Mouse (Mus musculus) layer of hippocampus, postnatal 36 days (tissue): ENCODE results near the gene Ttll9. TPM values are rescaled to one million over a fixed set of nuclear protein-coding genes. Genes with fewer than 3 reads are reported as not detected.

Experiments used
- DNase-seq, 2 experiments: peaks; one replicate each; pipeline ENCODE4 v3.0.0; 2022
- total RNA-seq, 2 experiments: library from RNA; stranded (reverse); gene quantifications; 2 replicates each; pipeline ENCODE4 v1.2.3; 2021

Ttll9 gene
- total RNA-seq, 2 experiments from 2014 or later: 1.0 TPM

DNA sequence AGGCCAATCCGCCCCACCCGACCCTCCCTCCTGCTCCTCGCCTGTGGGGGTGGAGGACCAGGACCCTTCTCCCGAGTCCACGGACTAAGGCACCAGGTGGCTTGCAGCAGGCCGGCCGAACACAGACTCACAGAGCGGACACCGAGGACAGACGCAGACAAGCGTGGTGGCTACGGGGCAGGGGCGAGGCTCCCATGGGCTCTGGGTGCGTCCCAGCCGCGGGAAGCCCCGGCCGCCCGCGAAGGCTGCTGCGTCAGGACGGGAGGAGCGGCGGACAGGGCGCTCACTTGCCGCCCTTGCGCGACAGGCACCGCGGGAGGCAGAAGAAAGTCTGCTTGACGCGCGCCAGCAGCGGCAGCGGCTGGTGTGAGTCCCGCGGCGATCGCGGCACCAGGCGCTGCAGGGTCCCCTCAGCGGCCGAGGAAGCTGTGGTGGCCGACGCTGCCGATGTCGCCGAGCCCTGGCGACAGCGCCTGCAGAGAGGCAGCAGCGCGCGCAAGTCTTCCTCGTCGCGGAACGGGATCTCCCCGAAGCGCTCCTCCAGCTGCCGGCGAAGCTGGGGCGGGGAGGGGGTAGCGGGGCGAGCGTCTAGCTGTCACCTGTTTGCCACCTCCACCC lies 19.3 kb upstream of the Ttll9 start:
- no peak for DNase-seq

DNA sequence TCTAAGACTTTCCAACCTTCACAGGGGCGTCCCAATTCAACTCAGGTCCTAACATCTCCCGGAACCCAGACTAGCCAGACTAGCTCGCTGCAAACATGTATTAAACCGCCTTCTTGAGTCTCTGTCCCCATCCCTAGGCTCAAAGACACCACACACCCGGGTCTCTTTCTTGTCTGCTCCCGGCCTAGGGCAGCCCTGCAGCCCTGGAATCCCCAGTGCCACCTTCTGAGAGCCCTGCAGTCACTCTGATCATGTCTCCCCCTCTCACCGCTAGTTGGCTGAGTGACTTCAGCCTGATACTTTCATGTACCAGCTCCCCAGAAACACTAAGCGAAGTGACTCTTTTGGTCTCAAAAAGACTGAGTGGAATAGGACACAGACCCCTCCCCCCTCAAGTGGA lies 18.7 kb upstream of the Ttll9 start:
- no peak for DNase-seq

DNA sequence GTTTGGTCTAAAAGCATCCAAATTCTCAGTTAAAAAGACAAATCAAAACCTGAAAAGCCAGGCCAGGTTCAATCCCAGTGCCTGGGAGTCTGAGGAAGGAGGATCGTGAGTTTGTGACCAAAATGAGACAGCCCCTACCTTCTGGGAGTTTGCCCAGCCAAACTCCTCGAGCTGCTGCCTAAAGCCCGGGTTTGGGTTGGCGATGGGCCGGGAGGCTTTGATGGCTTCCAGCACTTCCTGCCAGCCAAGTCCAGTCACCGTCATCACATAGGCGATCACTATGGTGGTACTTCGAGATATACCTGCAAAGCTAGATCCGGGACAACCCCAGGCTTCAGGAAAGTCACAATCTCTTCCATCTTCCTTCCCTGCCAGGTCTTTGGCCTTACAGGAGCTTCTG lies 18.3 kb upstream of the Ttll9 start:
- no peak for DNase-seq

DNA sequence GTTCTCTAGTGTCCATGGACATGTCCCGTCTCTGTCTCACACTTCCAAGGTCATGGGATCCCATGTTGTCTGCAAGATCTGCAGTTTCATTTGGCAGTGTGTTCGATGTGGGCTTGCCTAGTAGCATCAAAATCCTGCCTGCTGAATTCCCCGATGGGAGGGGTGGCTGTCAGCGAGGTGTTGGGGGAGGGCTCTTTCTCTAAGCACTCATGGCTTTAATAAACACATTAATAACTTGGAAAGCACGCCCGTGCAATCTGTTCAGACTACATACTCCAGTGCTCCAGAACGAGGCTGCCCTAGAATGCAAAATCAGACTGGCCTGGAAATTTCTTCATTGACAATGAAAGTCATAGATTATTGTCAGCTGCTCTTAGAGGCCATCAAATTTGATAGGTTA lies 15.2 kb upstream of the Ttll9 start:
- peak; percentile 42 to 46 for DNase-seq

DNA sequence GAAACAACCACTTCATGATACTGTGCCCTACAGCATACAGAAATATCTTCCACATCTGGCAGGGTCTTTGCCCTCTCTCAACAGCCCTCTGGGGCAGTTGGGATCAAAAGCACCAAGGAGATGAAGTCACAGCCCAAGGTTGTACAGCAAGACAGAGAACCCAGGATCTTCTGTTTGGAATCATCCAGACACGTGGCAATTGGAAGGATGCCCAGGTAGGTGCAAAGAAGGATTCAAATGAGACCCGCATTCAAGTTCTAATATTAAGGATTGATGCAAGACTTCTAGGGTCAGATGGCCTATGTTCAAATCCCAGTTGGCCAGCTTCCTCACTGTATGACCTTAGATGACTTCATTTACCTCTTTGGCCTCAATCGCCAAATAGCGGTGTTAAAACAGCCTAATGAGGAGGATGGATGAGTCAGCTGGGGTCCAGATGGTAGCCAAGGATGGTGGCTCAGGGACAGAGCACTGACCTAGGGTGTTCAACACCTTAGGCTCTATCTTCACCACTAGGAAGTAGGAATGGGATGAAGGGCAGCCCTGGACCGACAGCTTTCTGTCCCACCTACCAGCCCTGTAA lies 13.8 kb upstream of the Ttll9 start:
- no peak for DNase-seq

DNA sequence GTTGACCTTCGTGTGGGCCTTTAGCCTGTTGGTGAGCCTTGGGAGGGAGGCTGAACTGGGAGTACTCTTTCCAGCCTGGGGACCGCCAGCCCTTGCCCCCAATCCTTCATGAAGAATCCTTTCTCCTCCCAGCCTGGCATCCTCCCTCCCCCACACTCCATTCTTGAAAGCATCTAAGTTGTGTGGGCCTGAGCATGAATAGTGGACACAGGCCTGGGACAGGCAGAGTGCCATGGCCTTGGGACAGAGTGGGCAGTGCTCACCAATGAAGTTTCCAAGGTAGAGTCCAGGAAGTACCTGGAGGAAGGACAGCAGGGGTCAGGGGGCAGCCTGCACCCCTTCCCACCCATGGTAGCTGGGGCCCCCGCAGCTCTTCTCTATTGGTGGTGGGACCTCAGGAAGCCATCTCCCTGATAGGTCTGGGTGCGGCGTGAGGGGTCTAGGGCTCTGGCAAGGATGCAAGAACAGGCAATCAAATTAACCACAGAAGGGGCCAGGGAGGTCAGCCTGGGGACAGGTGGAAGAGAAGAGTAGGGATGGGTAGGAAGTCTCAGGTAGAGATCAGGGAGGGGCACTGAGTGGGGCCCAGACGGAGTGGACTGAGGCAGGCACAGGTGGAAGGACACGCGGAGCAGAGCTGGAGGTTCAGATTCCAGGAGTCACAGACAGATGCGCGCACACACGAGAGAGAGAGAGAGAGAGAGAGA lies 11.8 kb upstream of the Ttll9 start:
- no peak for DNase-seq

DNA sequence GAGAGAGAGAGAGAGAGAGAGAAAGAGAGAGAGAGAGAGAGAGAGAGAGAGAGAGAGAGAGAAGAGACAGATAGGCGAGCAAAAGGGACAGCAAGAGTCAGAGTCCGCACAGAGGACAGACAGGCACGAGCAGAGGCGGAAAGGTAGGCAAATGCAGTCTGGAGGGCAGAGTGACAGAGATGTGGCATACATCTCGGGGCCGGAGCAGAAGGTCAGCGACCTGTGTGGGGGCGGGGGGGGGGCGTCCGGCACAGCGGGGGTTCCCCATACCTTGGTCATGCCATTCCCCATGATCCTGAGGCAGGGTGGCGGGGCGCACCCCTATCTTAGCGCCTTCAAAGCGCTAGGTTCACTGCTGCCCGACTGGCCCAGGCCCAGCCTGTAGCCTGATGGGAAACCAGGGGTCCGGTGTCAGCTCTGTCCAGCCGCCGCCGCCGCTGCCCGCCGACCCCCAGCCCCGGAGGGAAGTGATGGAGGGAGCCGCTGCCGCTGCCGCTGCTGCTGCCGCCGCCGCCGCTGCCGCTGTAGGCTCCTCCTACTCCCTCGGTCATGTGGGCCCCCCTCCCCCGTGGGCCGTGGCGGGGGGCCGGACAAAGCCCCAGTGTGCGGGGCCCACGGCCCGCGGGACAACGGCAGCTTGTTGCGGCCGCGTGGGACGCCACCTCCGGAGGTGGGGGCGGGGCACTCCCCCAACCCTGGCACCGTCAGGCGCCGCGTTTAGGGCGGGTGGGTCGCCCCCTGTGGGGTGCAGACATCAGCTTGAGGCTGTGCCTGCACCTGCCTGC lies 11.0 kb upstream of the Ttll9 start, which contains the start of gene Dusp15:
Gene Dusp15 (minus strand): TSS at position 634 of the 785 bp plus-strand sequence.
- DNase-seq: peak; percentile 56 to 66

DNA sequence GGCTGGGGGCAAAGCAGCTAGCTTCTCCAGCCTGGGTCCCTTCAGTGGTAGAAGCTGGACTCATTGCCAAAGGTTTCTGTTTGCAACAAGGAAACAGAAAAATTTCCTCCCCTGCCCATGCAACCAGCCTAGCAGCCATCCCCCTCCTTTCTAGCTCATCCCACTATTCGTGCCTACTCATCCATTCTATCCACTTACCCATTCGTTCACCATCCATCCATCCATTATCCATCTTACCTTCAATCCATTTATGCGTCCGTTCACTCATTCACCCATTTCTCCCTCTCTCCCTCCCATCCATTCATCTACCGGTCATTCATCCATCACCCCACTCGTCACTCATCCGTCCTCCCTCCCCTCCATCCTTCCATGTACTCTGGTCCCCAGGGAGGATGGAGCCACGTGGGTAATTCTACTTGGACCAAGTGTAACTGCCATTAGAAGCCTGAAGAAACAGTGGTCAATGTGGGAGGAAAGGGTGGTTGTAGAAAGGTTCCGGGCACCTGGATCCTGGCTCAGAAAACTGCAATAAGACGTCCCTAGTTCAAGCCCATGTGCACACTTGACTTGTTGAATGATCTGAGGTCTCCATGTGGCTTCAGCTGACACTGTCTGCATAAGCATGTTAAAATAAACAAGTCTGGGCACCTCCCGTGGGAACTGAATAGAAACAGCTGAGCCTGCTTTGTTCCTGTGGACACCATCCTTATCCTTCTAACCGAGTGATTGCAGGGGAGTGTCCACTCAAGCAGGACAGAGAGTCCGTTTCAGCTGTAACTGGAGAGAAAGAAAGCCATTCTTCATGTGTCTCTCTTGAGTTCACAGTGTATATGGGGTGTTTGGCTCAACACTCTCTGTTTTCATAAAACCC lies 10.2 kb upstream of the Ttll9 start:
- no peak for DNase-seq

DNA sequence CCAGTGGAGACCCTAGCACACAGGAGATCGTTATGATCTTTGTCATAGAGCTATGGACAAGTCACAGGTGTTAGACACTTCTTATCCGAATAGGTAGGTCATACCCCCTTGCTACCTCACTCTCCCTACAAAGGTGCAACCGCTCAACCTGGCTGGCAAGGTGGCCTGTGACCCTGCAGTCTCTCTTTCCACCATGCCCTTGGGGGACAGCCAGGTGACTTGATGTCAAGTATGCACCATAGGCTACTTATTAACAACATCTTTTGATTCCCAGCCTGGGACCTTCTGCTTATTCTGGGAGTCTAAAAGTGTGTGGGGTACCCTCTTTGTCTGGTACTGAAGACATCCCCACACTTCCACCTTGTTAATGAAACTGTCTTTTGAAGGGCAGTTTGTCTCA lies 4.2 kb upstream of the Ttll9 start:
- no peak for DNase-seq

DNA sequence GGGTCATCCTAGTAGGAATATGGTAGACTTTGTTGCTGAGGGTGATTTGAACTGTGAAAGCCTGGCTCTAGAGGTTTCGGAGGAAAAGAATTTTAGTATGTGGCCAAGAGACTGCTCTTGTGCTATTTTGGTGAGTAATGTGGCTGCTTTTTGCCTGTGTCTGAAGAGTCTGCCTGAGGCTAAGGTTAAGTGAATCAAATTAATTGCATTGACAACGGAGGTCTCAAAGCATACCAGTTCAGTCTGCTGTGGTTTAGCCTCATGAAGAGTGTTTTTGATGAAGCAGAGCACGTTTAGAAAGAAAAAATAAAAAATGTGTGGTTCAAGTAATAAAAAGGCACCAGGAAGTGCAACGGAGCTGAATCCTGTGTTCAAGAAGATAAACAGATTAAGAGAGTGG lies 3.3 kb downstream of the Ttll9 start:
- no peak for DNase-seq

DNA sequence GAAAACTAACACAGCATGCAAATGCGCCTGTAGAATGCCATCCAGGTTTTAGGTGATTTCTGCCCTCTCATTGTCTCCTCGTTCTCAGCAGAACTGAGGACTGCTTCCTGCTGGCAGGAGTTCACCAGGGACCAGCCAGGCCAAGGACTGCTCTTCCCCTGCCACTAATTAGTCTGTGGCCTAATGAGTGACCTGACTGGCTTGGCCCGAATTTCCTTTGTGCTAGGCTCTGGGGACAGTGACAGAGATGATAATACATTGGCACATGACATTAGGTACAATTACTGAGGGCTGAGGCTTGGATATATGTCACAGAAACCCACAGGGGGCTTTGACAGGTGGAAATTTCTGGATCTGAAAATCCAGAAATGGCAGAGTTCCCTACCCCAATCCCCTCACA lies 14.7 kb downstream of the Ttll9 start:
- DNase-seq: no peak

DNA sequence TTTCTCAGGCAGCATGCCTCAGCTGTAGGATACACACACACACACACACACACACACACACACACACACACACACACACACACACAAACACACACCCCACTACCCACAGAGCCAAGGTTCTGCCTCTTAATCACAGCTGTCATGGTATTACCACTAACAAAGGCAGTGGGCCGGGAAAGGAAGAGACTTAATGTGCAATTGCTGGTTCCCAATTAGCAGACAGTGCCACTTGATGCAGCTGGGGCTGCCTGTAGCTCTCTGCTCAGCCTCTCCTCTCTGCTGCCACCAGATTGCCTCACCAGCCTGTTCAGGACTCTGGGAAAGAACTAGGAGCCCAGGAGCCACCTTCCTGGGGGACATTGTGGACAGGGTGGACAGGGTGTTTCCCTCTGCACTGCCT lies 23.3 kb downstream of the Ttll9 start:
- no peak for DNase-seq

DNA sequence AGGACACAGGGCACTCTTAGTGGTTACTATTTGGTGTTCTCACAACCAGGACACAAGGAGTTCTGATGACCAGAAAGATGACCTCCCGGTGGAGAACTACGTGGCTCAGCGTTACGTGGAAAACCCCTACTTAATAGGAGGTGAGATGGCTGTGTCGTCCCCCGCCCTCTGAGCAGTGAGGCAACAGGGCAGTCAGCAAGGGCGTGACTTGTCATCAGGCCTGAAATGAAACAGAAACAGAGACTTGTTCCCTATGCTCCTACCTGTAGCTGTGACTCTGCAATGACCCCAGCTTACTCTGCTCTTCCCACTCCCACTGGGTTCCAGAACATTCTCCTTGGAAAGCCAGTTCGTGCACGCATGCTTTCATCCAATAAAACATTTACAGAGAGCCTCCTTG lies 29.2 kb downstream of the Ttll9 start:
- no peak for DNase-seq

DNA sequence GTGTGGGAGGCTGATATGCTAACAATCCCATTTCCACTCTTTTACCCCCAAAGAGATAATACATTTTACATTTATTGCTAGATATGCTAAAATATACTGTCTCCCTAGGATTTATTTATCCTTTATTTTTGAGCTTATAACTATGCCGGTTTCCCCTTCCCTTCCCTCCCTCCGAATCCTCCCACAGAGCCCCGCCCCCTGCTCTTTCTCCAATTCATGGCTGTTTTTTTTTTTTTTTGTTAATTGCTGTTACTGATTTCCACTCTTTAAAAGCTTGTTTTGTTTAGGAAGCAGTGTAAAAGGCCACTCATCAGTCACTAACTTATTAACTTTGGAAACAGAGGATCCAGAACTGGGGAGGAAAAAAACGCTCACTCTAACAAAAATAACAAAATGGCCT lies 34.8 kb downstream of the Ttll9 start:
- DNase-seq: no peak

DNA sequence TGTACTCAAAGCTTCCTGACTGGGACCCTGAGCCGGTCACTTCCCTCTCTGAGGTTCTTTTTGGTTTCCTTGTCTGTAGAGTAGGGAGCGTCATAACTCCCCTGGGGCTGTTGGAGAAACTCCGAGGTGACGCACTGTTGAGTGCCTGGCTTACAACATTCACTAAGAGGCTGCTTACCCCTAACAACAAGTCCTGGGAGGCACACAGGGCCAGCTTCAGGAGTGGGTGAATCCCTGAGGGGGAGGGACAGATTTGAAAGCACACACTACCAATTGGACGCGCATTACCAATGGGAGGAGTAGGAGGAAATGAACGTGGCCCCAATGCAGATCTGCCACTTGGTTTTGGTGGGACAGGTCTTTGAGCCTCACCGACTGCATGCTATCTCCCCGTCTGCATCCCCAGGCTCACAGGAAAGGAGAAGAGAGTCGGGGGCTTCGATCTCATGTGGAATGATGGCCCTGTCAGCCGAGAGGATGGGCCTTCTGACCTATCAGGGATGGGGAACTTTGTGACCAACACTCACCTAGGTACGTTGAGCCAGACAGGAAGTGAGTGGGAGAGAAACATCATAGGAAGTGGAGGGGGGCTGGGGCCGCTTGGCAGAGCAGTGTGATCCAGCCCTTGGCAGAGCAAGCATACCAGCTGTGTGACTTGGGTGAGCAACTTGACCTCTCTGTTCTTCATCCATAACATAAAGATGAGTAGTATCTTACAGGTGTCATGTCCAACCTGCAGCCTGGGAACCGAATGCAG lies 40.4 kb downstream of the Ttll9 start:
- DNase-seq: no peak

DNA sequence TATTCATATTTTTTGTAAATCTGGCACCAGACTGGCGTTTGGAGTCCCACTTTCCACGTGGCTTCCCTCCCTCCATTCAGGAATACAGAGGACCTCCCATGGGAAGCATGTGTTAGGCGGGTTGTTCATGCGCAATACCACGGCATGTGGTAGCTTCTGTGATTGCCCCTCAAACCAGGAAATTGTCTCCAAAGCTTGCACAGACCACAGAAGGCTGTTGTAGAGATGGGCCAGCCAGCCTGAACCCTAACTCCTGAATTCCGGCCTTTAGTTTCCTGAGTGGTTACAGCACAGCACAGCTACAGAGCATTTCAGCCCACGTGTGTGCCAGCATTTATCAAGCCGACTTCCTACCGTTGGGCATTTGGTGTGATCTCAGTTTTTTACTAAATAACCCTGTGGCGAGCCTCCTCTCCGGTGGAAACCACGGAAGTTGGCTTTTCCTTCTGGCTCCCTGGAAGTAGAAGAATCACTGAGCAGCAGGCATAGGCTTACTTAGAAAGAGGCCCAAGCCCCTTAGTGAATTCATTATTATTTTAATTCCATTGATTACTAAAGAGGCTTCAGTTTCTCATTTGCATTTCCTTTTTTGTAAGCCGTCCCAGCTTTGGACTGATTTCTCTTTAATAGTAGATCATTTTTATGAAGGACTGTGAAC lies 41.5 kb downstream of the Ttll9 start:
- DNase-seq: no peak

DNA sequence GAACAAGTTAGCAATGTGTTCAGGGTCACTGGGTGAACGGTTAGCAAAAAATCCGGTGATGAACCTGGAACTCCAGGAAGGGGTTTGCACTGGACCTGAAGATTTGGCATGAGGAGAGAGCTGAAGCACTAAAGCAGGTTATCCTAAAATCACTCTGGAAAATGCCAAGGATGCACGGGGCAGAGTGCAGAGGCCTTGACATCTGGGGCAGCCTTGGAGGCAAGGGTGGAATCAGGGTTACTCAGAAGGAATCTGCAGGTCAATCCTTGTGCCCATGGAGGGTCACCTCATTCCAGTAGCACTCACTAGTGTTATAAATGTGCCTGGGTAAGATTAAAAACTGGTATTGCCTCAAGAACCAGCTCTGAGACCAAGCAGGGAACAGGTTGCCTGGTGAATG lies 43.7 kb downstream of the Ttll9 start:
- no peak for DNase-seq

DNA sequence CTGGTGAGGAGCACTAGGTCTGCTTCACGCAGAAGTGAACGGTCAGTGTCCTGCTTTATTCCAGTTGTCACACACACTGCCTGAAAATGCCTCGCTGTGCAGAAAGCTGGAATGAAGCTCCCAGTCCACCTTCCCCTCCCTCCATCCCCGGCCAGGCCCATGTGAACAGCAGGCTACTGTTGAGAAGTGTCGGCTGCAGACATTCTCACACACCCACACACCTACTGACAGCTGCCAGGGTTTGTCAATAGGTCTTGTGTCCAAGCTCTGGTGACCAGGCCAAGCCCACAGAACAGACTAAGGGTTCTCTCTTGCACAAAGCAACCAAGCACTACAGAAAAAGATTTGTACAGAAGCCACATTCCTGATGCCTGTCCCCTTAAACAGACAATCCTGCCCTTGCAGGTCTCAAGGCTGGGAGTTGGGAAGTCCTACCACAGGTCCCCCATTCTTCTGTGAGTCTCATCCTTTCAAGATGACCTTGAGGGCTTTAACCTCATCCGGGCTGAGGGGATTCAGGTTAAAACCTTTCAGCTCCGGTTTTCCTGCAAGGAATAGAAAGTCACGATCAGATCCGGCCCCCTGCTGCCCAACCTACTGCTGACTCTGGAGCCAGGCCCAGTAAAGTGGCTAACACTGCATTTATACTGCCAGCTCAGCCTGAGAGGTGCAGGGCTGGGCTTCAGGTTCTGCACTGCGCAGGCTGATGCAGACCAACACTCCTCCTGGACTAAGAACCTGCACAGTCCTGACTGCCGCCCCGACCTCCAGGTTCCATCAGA lies 47.1 kb downstream of the Ttll9 start:
- no peak for DNase-seq

DNA sequence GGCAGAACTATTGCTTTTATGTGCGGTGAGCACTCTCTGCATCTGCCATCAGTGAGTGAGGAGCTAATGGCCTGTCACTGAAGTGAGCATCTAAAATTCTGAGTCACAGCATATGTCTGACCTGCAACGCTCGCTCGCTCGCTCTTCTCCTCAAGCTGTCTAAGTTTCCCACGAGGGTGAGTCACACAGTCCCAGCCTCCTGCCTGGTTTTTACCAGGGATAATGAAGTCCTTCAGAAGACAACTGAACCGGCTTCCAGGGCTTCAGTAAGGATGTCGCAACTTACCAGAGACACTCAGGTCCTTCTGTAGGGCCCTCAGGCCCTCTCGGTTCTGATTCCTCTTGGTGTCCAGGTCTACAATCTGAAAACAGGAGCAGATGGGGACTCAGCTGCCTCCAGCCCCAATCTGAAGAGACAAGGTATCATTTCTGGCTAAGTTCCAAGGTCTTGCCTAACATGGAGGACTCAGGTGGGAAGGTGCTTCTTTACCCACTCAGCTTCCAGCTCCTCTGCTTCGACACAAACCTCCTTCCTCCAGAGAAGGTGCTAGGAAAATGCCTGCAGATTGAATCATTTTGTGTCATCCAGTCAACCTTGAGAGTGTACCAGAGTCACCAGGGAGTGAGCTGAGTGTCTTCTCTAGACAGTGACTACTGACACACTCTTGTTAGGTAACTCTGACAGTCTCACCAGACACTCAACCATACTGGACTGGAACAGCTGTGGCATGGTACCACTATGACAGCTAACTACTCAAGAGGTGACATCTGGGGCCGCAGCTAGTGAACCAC lies 51.6 kb downstream of the Ttll9 start:
- DNase-seq: peak in 1 of 2 experiments; percentile 17
